Mouse (Mus musculus) brain, adult 10 weeks (tissue): ENCODE results near the gene Chst4. TPM values are rescaled to one million over a fixed set of nuclear protein-coding genes. Genes with fewer than 3 reads are reported as not detected.

Experiments used
- polyA plus RNA-seq: library from polyadenylated mRNA; stranded (reverse); fragments of 350-450 nt; fragmentation: Illumina TruSeq; extraction: RNeasy Lipid Tissue Mini Kit (QIAGEN cat#74804); gene quantifications from one replicate; pipeline ENCODE4 v1.2.3, GENCODE M21; 2015; ENCODE audit warnings: low read depth, low replicate concordance

The Chst4 gene
- polyA plus RNA-seq: not detected

DNA sequence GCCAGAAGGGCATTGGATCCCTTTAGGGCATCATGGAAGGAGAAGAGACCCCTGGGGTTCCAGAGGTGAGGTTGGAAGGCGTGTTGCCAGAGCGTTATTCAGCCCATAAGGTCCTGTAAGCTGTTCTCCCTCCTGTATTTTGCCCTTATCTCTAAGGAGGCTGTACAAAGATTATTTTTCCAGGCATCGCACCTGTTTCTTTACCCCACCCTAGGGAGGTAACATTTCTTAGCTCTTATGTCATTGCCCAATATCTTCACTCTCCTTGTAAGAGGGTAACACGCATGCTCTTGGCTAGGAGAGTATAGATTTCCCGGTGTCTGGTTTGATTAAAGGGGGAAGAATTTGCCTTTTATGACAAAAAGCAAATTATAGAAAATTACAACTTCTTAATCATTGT lies at the start of gene Chst4:
Chst4 (minus strand) TSS at position 82 of the 400 bp plus-strand sequence.

DNA sequence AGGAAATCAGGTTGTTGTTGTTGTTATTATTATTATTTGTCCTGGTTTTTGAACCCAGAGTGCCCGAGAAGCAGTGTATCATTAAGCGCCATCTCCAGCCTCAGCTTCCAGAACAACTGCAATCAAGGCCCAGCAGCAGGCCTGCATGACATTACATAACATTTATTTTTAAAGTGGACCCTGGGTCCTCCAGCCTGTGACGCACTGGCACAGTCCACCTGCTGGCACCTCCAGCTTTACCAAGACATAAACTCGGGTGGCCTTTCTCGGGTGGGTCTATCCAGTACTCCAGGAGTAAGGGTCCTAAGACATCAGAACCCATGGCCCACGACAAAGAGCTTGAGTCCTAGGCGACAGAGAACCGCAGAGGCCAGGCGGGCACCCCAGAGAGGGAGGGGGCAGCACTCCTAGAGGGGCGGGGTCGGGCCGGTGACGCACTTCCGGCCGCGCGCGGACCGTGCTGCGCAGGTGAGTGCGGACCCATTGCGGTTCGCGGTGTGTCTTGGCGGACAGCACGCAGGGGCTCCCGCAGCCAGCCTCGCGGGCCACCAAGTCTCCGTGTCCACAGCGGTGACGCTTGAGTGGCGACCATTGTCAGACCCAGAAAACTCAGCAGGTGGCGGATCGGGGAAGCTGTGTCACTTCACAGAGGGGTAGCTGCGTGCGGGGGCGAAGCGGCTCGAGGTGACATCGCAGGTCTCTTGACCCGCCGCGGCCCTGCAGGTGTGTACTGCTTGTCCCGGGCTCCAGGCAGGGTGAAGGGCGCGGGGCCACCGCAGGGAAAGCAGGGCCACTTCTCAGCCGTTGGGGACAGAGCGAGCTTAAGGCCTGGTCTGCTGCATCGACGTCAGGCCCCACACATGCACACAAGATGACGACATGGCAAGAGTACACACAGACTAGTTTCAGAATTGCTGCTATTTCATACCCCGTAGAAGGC lies 40.0 kb upstream of the Chst4 start, which contains the start of gene Zfp612:
Zfp612 (plus strand) TSS at position 465 of the 940 bp plus-strand sequence.

DNA sequence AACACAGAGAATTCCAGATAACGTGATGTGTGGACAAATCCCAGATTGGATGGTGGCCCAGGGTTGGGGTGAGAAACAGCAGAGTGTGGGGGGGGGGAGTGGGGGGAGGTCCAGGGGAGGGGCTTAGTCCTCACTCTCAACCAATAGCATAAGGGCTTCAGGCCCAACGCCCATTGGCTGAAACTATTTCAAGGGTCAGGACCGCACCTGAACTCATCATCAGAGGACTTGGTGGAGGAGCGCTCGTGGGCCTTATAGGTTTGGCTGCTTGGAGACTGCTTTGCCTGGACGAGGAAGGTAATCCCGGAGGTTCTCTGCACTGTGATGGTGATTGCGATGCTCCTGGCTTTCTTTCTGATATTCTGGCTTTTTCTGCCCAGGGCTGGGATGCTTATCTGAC lies 49.3 kb downstream of the Chst4 start, which contains the start of gene Tat:
Tat (plus strand) TSS at position 214 of the 400 bp plus-strand sequence.

Other genes with a start within 250 kb of the Chst4 start
- gene Phlpp2, start 171.2 kb downstream of the Chst4 start, polyA plus RNA-seq: 18.4 TPM
- gene Marveld3, start 77.5 kb downstream of the Chst4 start, polyA plus RNA-seq: 0.55 TPM
- 0.30 TPM for gene Tat, start 49.3 kb downstream of the Chst4 start, polyA plus RNA-seq
- 28.6 TPM for gene Zfp612, start 40.0 kb upstream of the Chst4 start, polyA plus RNA-seq
- gene Gm21964, start 61.5 kb upstream of the Chst4 start, polyA plus RNA-seq: not detected
- not detected for gene Gm17720, start 63.0 kb upstream of the Chst4 start, polyA plus RNA-seq
- 74.2 TPM for gene Calb2, start 128.5 kb upstream of the Chst4 start, polyA plus RNA-seq
- 6.0 TPM for gene Cmtr2, start 175.9 kb upstream of the Chst4 start, polyA plus RNA-seq
- gene Hydin, start 227.2 kb upstream of the Chst4 start, polyA plus RNA-seq: 0.48 TPM